Comparison of ENCODE assay signal across 15 mouse cellular contexts in the genomic region with DNA sequence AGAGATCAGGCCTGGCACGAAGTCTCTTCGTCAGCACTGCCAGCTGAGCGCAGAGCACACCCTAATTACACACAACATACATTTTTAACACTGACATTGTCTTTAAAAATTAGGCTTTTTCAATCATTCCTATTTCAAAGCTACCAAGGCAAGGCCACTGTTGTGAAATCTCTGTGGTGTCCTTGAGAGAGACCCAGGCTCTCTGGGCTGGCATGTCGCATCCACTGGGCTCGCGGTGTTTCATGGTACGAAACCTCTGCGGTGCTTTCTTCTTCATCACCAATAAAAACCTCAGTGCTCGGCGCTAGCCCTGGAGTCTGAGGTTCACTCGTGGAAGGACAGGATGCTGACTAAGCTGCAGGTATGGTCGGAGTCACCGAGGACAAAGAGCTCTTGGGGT. TPM values are rescaled to one million over a fixed set of nuclear protein-coding genes. Genes with fewer than 3 reads are reported as not detected.
"Had no signal": no experiment of that assay in that cellular context is flagged by ENCODE, and none has a peak within 500 bp of the region (broad histone marks: within the 10 kb centered on the region; RNA-seq: fewer than 3 reads in every experiment).

No protein-coding gene starts in this region.

- DNase-seq: cerebellum, postnatal 25 days; cerebellum, postnatal 36 days; embryo, embryonic 11 days; forebrain, postnatal 0 days; gastrocnemius, adult 2 months; gastrocnemius, postnatal 10 days; gastrocnemius, postnatal 14 days; gastrocnemius, postnatal 25 days; gastrocnemius, postnatal 36 days; heart, adult 18-20 months; heart, adult 2 months had no signal

RNA-seq across cellular contexts. Expression of a gene that starts 32.7 kb away (rescaled TPM):
- total RNA-seq: common myeloid progenitor, adult 5-6 weeks; gastrocnemius, adult 18-20 months; gastrocnemius, postnatal 25 days; gastrocnemius, postnatal 36 days; granulocyte monocyte progenitor cell, adult 5-6 weeks; heart, adult 18-20 months had no signal
- polyA plus RNA-seq: erythroblast, embryonic 14.5 days had no signal
